Mouse (Mus musculus): ENCODE data around the gene Ppm1f.
"Not testable (repeated sequence)": the region's sequence is repeated elsewhere in the genome, so short reads cannot be mapped to it uniquely, and the experiment has no call there.

DNA sequence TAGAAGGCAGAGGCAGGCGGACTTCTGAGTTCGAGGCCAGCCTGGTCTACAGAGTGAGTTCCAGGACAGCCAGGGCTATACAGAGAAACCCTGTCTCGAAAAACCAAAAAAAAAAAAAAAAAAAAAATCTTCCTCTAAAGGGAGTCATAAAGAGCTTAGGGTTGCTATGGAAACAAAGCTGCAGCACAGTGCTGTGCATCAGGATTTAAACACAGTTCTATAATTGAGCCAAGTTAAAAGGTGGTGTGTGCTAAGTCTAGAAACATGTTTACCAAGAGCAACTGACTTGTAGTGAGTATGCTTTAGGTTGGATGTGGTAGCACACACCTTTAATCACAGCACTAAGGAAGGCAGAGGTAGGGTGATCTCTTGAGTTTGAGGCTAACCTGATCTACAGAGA, 32.6 kb downstream of the Ppm1f start:
- TF ChIP-seq TAL1 (conservative IDR thresholded peaks at IDR 0.05; ENCODE audit: low read depth, low read length); CTCF (IDR thresholded peaks at IDR 0.05; ENCODE audit: low read depth, low read length); POLR2AphosphoS5 (IDR thresholded peaks at IDR 0.05; ENCODE audit: insufficient replicate concordance, low read depth, low read length); GATA1 (IDR thresholded peaks at IDR 0.05; ENCODE audit: borderline replicate concordance, low read length); GATA2 (IDR thresholded peaks at IDR 0.05; ENCODE audit: borderline replicate concordance, low read depth, low read length): not testable (repeated sequence)

Measured in G1E (cell line).